Mouse (Mus musculus) cortical plate, adult 2 months (tissue): ENCODE results near the gene Ctnnd2.

ENCODE experiments used
- CTCF ChIP-seq: fragments of 200-500 bp; IDR thresholded peaks from 2 replicates; pipeline ENCODE4 v1.5.1; 2011; ENCODE audit warnings: mild to moderate bottlenecking, control low read depth, low read length; ENCODE audit not compliant: insufficient read depth; ENCODE audit errors: extremely low read depth
- POLR2A ChIP-seq: fragments of 200-500 bp; IDR thresholded peaks from 2 replicates; pipeline ENCODE4 v1.6.1; 2011; ENCODE audit warnings: mild to moderate bottlenecking, low read length, control low read depth; ENCODE audit not compliant: insufficient read depth; ENCODE audit errors: extremely low read depth

DNA sequence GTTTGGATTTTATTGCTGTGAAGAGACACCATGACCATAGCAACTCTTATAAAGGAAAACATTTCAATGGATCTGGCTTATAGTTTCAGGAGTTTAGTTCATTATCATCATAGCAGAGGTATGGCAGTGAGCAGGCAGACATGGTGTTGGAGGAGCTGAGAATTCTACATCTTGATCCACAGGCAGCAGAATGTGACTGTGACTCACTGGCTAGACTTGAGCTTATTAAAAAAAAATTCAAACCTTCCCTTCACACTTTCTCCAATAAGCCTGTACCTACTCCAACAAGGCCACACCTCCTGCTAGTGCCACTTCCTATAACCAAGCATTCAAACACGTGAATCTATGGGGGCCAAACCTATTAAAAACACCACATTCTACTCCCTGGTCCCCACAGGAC lies 703.1 kb downstream of the Ctnnd2 start:
- TF ChIP-seq CTCF (no peak), POLR2A (no peak)
